Mouse (Mus musculus) heart, embryonic 10.5 days (tissue): ENCODE measurements around the gene Hoxa6. TPM values are rescaled to one million over a fixed set of nuclear protein-coding genes. Genes with fewer than 3 reads are reported as not detected.
A peak's percentile ranks its signal among the peaks of the same experiment; 100 is the strongest.

Source experiments
- DNase-seq: peaks from one replicate; pipeline ENCODE4 v3.0.0-alpha.2; 2017; ENCODE audit warnings: low spot score
- H3K27ac ChIP-seq: fragments of 300-500 bp; sonication (generic); 2 replicates; pipeline ENCODE4 v1.5.1; 2016; ENCODE audit warnings: mild to moderate bottlenecking
- H3K27me3 ChIP-seq: fragments of 300-500 bp; sonication (generic); 2 replicates; pipeline ENCODE4 v1.6.1; 2016; ENCODE audit warnings: mild to moderate bottlenecking; ENCODE audit not compliant: poor library complexity, insufficient read depth, severe bottlenecking
- H3K36me3 ChIP-seq: fragments of 300-500 bp; sonication (generic); 2 replicates; pipeline ENCODE4 v1.6.1; 2016; ENCODE audit warnings: mild to moderate bottlenecking, moderate library complexity
- H3K4me1 ChIP-seq: fragments of 300-500 bp; sonication (generic); 2 replicates; pipeline ENCODE4 v1.6.1; 2016; ENCODE audit warnings: mild to moderate bottlenecking
- H3K4me3 ChIP-seq: fragments of 300-500 bp; sonication (generic); 2 replicates; pipeline ENCODE4 v1.5.1; 2016; ENCODE audit warnings: mild to moderate bottlenecking, moderate library complexity
- H3K9me3 ChIP-seq: fragments of 300-500 bp; sonication (generic); 2 replicates; pipeline ENCODE4 v1.6.1; 2016; ENCODE audit warnings: mild to moderate bottlenecking, moderate library complexity
- WGBS: fragments of 180-500 bp; shearing (Covaris S2); methylation state at CpG from one replicate; pipeline ENCODE4 v1.1.7; 2016; 5-methylcytosine and 5-hydroxymethylcytosine counted together
- polyA plus RNA-seq: library from polyadenylated mRNA; unstranded; fragments of >200 nt; fragmentation: Nextera tagmentation; extraction: Ambion mirVana; gene quantifications from 2 replicates; pipeline ENCODE4 v1.2.1, GENCODE M21; 2016

Hoxa6 gene
- polyA plus RNA-seq = 0.30 TPM in 1 of 2 replicates, not detected in the other

DNA sequence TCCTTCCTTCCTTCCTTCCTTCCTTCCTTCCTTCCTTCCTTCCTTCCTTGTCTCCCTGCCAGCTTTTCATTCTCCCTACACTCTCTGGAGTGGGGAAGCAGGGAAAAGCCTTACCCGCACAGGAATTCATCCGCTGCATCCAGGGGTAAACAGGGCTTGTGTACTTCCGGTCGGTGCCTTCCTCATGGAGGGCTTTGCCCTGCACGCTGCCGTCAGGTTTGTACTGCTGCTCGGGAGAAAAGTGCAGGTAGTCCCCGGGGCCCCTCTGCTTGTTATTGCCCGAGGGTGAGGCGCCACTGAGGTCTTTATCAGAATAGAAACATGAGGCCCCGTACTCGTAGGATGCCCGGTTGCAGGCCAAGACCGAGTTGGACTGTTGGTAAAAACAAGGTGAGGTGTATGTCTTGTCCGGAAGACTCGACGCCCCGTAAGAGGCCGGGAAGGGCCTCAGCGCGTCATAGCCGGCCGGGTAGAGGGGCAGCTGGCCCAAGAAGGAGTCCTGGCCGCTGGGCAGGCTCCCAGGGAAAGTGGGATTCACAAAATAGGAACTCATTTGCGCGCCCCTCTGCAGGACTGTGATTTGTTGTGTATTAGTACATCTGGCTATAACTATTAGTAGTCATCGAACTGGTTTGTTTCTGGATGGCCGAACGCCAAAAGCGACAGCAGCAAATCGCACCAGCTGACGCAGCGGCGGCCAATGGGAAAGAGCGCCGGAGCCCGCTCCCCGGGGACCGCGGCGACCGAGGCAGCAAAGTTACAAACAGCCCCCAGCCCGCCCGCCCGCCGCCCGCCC lies at the start of gene Hoxa6:
Hoxa6 (minus strand) TSS at position 651 of the 796 bp plus-strand sequence.
- H3K36me3 ChIP-seq = no peaks in the 10 kb centered on the region
- WGBS = 1% methylated on average over 47 of the region's 47 CpGs
- H3K4me3 ChIP-seq = peak within 1 kb of the TSS; percentile 39
- H3K4me1 ChIP-seq = peaks cover 47% of the 10 kb centered on the region
- DNase-seq = peak; percentile 75
- no peaks in the 10 kb centered on the region for H3K9me3 ChIP-seq
- no peak within 1 kb of the TSS for H3K27ac ChIP-seq
- H3K27me3 ChIP-seq = peaks cover 100% of the 10 kb centered on the region

GRCm38 (mm10) chr6:52256956-52257355 lies 48.4 kb upstream of the Hoxa6 start:
- Histone ChIP-seq H3K27me3 (peaks cover 98% of the 10 kb centered on the region), H3K27ac (no peak overlapping the region)

DNA sequence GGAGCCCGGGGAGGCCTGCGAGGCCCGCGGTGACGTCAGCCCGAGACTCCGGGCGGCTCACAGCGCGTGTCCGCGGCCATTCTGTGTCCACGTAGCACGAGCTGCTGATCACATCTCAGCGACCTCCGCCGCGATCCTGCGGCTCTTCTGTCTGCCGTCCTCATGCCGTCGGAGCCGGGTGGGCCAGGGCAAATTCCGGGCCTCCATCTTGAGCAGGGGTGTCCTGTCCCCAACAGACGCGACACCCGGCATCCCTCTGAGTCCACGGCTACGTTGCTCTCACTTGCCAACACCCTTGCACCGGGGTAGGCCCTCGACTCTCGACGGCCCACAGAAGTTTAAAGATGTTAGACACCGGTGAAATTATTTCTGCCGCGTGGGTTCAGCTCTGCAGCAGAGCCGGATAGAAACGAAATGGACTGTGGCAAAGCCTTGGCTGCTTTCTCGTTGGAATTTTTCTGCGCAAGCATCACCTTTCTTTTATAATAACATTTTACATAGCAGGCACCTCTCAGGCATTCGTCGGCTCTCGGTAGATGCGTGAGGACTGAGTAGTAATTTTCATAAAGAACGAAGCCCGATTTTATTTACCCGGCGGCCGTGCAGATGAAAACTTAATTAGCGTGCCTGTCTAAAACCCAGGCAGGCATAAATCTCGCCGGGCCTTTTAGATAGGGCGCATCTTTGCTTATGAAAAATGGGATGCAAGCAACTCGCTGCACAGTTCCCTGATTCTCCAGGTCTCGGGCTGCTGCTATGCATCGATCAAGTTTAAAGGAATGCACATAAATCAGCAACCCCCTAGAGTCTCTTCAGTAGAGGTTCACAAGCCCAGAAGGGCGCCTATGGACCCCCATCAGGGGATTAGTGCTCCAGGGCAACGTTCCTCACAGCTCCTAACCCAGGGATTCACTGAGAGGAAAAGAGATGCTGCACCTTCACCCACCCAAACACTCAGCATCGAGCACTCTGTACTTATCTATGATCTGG lies 45.3 kb upstream of the Hoxa6 start:
- no peaks in the 10 kb centered on the region for H3K9me3 ChIP-seq
- no peak overlapping the region for H3K27ac ChIP-seq
- DNase-seq = peak; percentile 73
- peaks cover 15% of the 10 kb centered on the region for H3K4me1 ChIP-seq
- 1% methylated on average over 59 of the region's 59 CpGs for WGBS
- no peaks in the 10 kb centered on the region for H3K36me3 ChIP-seq
- H3K27me3 ChIP-seq = peaks cover 100% of the 10 kb centered on the region
- H3K4me3 ChIP-seq = peak overlapping the region; percentile 44

More at GRCm38 (mm10) chr6:52256956-52257355, 48.4 kb upstream of the Hoxa6 start:
- Histone ChIP-seq H3K4me3 (no peak overlapping the region), H3K9me3 (no peaks in the 10 kb centered on the region), H3K36me3 (no peaks in the 10 kb centered on the region), H3K4me1 (peaks cover 25% of the 10 kb centered on the region)
- WGBS = under 1% methylated on average over 6 of the region's 6 CpGs
- DNase-seq = peak; percentile 75

- H3K27ac ChIP-seq = no peak overlapping the region
- peaks cover 20% of the 10 kb centered on the region for H3K4me1 ChIP-seq
- WGBS = under 1% methylated on average over 35 of the region's 35 CpGs
- H3K36me3 ChIP-seq = no peaks in the 10 kb centered on the region
- H3K4me3 ChIP-seq = peak overlapping the region; percentile 44; the same call in 1 of the 2 replicates
- peaks cover 100% of the 10 kb centered on the region for H3K27me3 ChIP-seq
- H3K9me3 ChIP-seq = no peaks in the 10 kb centered on the region
- DNase-seq = peak; percentile 75
Observed at GRCm38 (mm10) chr6:52252775-52253376, 44.4 kb upstream of the Hoxa6 start.

GRCm38 (mm10) chr6:52252016-52252774 lies 43.7 kb upstream of the Hoxa6 start:
- H3K27ac ChIP-seq = no peak overlapping the region
- H3K36me3 ChIP-seq = no peaks in the 10 kb centered on the region
- H3K27me3 ChIP-seq = peaks cover 100% of the 10 kb centered on the region
- WGBS = 2% methylated on average over 24 of the region's 24 CpGs
- peaks cover 20% of the 10 kb centered on the region for H3K4me1 ChIP-seq
- DNase-seq = no peak
- H3K4me3 ChIP-seq = no peak overlapping the region
- no peaks in the 10 kb centered on the region for H3K9me3 ChIP-seq

GRCm38 (mm10) chr6:52251177-52251879 lies 42.8 kb upstream of the Hoxa6 start:
- H3K27ac ChIP-seq = no peak overlapping the region
- no peaks in the 10 kb centered on the region for H3K36me3 ChIP-seq
- DNase-seq = peak; percentile 51
- no peak overlapping the region for H3K4me3 ChIP-seq
- WGBS = 10% methylated on average over 7 of the region's 7 CpGs
- H3K4me1 ChIP-seq = peaks cover 20% of the 10 kb centered on the region
- no peaks in the 10 kb centered on the region for H3K9me3 ChIP-seq
- H3K27me3 ChIP-seq = peaks cover 100% of the 10 kb centered on the region

GRCm38 (mm10) chr6:52249826-52250225 lies 41.3 kb upstream of the Hoxa6 start:
- H3K9me3 ChIP-seq = no peaks in the 10 kb centered on the region
- H3K27ac ChIP-seq = no peak overlapping the region
- no peaks in the 10 kb centered on the region for H3K36me3 ChIP-seq
- H3K4me1 ChIP-seq = peaks cover 25% of the 10 kb centered on the region
- no peak overlapping the region for H3K4me3 ChIP-seq
- H3K27me3 ChIP-seq = peaks cover 100% of the 10 kb centered on the region
- peak; percentile 69 for DNase-seq
- WGBS = under 1% methylated on average over 4 of the region's 4 CpGs

- Histone ChIP-seq H3K27me3 (peaks cover 100% of the 10 kb centered on the region), H3K4me1 (peaks cover 26% of the 10 kb centered on the region), H3K9me3 (no peaks in the 10 kb centered on the region), H3K36me3 (no peaks in the 10 kb centered on the region), H3K4me3 (peak overlapping the region; percentile 24; the same call in 1 of the 2 replicates), H3K27ac (no peak overlapping the region)
- DNase-seq = no peak
- WGBS = under 1% methylated on average over 16 of the region's 16 CpGs
Observed at GRCm38 (mm10) chr6:52249415-52249738, 40.9 kb upstream of the Hoxa6 start.

GRCm38 (mm10) chr6:52248638-52249414 lies 40.3 kb upstream of the Hoxa6 start:
- peaks cover 100% of the 10 kb centered on the region for H3K27me3 ChIP-seq
- H3K4me3 ChIP-seq = peak overlapping the region; percentile 24; the same call in 1 of the 2 replicates
- no peak overlapping the region for H3K27ac ChIP-seq
- DNase-seq = peak; percentile 72
- H3K36me3 ChIP-seq = no peaks in the 10 kb centered on the region
- peaks cover 26% of the 10 kb centered on the region for H3K4me1 ChIP-seq
- WGBS = under 1% methylated on average over 27 of the region's 27 CpGs
- no peaks in the 10 kb centered on the region for H3K9me3 ChIP-seq

DNA sequence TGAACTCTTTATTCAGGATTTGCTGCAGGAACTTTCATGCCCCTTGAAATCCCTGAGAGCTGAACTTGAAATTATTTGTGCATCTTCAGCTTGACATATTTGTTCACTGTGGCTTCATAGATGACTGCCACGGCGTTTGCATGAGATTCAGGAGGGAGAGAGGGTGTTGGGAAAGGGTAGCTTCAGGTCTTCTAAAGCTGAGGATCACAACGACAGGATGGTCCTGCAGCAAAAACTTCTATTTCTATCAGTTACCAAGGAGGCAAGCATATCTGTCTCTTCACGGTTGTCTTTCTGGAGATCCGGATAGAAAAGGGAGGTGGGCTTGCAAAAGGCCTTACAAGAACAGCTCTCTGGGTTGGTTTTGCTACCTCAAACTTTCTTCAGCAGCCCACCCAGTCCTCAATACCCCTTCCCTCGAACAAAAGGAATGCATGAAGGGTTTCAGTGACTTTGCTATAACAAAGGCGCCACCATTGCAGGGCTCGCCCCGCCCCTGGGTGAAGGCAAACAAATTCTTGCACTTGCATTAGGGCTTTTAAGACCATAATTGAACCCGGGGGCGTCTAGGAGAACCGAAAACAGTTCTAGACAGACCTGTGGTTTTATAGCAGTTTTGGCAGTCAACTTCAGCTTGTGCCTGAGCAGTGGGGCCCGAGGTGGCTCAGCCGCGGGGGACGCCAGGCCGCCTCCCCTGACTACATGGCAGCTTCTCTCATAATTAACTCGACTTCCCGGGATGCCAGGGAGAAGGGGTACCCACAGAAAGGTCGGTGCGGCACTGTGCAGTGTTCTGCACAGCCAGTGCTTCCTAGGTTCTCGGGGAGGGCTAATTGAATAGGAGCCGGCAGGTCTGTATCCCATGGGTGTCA lies 39.5 kb upstream of the Hoxa6 start:
- Histone ChIP-seq H3K27me3 (peaks cover 100% of the 10 kb centered on the region), H3K9me3 (no peaks in the 10 kb centered on the region), H3K27ac (no peak overlapping the region), H3K4me3 (no peak overlapping the region), H3K4me1 (peaks cover 20% of the 10 kb centered on the region), H3K36me3 (no peaks in the 10 kb centered on the region)
- WGBS = 2% methylated on average over 23 of the region's 23 CpGs
- DNase-seq = peak; percentile 72
